Mouse (Mus musculus) WW6 (cell line): ENCODE measurements around the gene Stoml3.

Experiments used
- DNase-seq: peaks from one replicate; pipeline ENCODE4 v3.0.0-alpha.2; 2013; ENCODE audit warnings: low read depth, low spot score

Stoml3 gene

GRCm38 (mm10) chr3:53478419-53479046, 9.9 kb upstream of the Stoml3 start:
- DNase-seq = no peak

DNA sequence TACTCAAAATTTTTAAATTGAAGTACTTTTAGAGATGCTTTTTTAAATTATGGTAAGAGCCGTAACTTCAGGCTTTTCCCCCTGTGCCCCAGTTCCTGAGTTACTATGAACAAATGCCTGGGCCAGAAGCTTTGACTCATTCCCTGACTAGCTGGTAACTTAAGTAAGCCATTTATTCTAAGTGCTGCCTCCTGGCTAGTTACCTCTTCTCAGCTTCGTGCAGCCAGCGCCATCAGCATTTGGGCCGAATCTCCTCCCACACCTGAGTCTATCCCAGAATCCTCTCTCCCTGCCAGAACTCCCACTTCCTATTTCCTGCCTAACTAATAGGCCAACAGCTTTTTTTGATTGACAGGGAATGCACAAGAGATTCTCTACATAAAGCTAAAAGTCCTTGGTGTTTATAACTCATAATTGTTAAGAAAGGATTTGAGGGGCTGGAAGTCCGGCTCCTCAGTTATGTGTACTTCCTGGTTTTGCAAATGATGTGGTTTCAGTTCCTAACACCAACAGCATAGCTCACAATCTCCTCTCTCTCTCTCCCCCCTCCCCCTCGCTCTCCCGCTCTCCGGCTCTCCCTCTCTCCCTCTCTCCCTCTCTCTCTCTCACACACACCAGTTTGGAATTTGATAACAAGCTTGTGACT, 4.9 kb upstream of the Stoml3 start:
- no peak for DNase-seq

DNA sequence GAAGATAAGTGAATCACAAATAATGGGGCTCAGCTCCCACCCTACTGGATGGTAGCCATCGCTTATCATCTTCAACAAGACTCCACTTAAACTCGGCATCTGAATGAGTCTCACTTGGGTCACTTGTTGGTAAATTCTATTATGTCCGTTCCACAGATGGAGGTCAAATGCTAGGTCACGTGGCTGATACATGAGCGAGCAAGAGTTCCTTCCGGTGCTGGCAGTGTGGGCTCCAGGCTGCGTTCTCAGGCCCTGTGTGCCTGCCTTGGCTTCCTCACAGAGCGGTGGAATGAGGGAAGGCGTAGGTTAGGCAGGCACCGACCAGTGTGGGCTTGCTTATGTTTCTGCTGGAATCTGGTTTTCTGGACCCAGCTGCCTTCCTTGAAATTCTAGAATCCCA, 1.9 kb upstream of the Stoml3 start:
- DNase-seq = no peak

GRCm38 (mm10) chr3:53486996-53487576, 1.4 kb upstream of the Stoml3 start:
- no peak for DNase-seq

- no peak for DNase-seq
Measured at GRCm38 (mm10) chr3:53498351-53498905, 10.0 kb downstream of the Stoml3 start.

- no peak for DNase-seq
Measured at GRCm38 (mm10) chr3:53502428-53502827, 14.0 kb downstream of the Stoml3 start.

DNA sequence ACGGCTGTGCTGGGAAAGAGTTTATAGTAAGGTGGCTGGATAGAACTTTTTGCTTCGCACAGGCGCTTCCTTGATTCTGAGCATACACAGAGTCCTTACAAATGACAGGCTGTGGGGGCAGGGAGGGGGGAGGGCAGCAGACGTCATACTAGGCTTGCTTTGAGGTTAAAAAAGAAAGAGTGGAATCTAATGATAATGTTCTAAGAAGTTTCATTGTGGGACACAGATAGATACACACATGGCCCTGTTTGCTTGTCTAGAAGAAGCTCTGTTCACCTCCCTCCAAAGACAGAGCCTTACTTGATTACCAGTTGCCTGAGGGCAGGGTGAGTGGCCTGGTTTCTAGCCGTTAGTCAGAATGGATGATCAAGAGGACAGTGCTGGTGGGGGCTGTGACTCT, 24.6 kb downstream of the Stoml3 start:
- no peak for DNase-seq

- no peak for DNase-seq
Measured at GRCm38 (mm10) chr3:53514221-53515065, 26.0 kb downstream of the Stoml3 start.

- no peak for DNase-seq
Measured at GRCm38 (mm10) chr3:53522794-53523193, 34.3 kb downstream of the Stoml3 start.

DNA sequence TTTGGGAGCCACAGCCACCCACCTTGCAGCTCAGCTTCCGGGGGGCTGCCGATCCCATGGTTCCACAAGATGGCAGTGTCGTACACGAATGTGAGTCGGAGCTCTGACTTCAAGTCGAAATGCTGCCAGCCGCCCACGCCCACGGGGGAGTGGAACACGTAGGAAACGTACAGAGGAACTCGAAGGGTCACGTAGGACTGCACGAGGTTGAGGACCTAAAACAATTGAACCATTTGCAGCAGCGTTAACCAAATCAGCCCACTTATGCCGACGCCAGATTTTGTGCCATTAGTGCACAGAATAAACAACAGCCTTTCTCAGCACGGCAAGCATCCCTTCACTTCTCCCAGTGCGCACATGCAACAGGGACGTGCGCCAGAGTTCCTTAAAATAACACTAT, 37.3 kb downstream of the Stoml3 start:
- DNase-seq = peak; percentile 31

DNA sequence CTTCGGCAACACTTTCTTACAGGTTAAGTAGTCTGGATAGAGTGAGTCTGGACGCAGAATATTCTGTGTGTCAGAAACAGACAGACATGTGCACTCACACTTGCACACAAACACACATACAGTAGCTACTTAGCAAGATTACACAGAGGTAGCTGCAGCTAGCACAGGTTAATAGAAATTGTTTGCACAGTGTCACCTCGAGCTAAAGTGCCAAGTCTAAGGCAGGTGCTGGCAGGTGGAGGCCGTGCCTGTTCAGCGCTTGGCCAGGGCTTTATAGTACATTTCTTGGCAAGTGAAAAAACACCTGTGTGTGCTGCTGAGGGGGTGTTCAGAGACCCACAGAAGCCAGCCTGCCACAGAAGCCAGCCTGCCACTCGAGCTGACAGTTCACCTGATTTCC, 41.9 kb downstream of the Stoml3 start:
- DNase-seq = no peak

GRCm38 (mm10) chr3:53532091-53532490, 43.6 kb downstream of the Stoml3 start:
- no peak for DNase-seq

GRCm38 (mm10) chr3:53552691-53553090, 64.2 kb downstream of the Stoml3 start:
- no peak for DNase-seq

- DNase-seq = no peak
Measured at GRCm38 (mm10) chr3:53555031-53555952, 66.8 kb downstream of the Stoml3 start.

DNA sequence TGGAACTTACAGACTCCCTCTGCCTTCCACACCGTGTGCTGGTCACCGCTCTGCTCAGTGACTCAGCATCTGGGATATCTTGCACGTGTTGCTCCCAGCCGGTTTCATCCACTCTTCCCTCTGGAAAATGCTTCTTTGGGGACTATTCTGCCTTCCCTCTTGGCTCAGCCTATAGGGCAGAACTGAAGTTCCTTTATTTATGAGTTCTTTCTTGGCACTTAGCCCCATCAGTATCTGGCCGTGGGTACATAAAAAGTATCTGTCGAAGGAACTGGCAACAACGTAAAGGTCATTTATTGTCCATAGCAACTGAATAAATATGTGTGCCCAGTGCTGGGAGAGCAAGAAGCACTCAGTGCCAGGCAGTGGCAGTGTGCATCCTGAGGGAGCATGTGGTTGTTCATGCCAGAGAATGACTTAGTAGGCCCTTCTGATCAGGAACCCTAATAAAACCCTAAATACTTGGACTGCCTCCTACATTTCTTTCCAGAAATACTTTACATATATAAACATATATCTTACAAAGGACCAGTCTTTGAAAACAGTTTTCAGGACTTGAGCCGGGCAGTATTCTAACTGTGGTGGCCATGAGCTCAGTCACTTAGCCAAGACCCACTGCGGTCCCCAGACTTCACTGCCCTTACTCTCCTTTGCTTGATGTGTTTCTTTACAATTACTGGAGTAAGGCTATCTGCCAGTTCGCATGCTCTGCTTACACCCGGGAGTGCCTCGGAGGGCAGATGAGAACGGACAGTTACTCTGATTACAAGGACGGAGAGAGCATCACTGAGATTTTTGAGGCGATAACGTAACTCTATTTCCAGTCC, 69.1 kb downstream of the Stoml3 start:
- no peak for DNase-seq
